Mouse (Mus musculus): ENCODE data around the gene Stk32b. TPM values are rescaled to one million over a fixed set of nuclear protein-coding genes. Genes with fewer than 3 reads are reported as not detected.
A peak's percentile ranks its signal among the peaks of the same experiment; 100 is the strongest.

Stk32b gene
- 0.44 TPM in 1 of 2 replicates, not detected in the other for polyA plus RNA-seq (2011; ENCODE audit: insufficient read length, low read depth, missing spikeins)

- H3K27ac ChIP-seq (ENCODE audit: insufficient read depth, low read length), result no peak within 1 kb of the TSS
- peak within 1 kb of the TSS; percentile 9 for H3K4me3 ChIP-seq (ENCODE audit: insufficient read depth, low read length)
- no peak for TF ChIP-seq CTCF (IDR thresholded peaks at IDR 0.05; ENCODE audit: borderline replicate concordance, insufficient read depth, low read length)
- TF ChIP-seq POLR2A (IDR thresholded peaks at IDR 0.05; ENCODE audit: low read depth, low read length), result no peak
- H3K4me1 ChIP-seq (ENCODE audit: control insufficient read depth, insufficient read depth, low read length), result no peaks in the 10 kb centered on the region
These were observed at the start of gene Stk32b for GRCm38 (mm10) chr5:37716505-37717372. TSS of gene Stk32b (minus strand) at chr5:37717171.

- TF ChIP-seq POLR2A (IDR thresholded peaks at IDR 0.05; ENCODE audit: low read depth, low read length) (no peak), CTCF (IDR thresholded peaks at IDR 0.05; ENCODE audit: borderline replicate concordance, insufficient read depth, low read length) (no peak)
- H3K27ac ChIP-seq (ENCODE audit: insufficient read depth, low read length), result no peak overlapping the region
- no peak overlapping the region for H3K4me3 ChIP-seq (ENCODE audit: insufficient read depth, low read length)
- H3K4me1 ChIP-seq (ENCODE audit: control insufficient read depth, insufficient read depth, low read length), result no peaks in the 10 kb centered on the region
These were observed 48.9 kb upstream of the Stk32b start for GRCm38 (mm10) chr5:37765851-37766250.

GRCm38 (mm10) chr5:37762046-37762445, 45.1 kb upstream of the Stk32b start:
- Histone ChIP-seq H3K27ac (ENCODE audit: insufficient read depth, low read length) (no peak overlapping the region), H3K4me3 (ENCODE audit: insufficient read depth, low read length) (no peak overlapping the region), H3K4me1 (ENCODE audit: control insufficient read depth, insufficient read depth, low read length) (no peaks in the 10 kb centered on the region)
- TF ChIP-seq CTCF (IDR thresholded peaks at IDR 0.05; ENCODE audit: borderline replicate concordance, insufficient read depth, low read length) (no peak), POLR2A (IDR thresholded peaks at IDR 0.05; ENCODE audit: low read depth, low read length) (no peak)

GRCm38 (mm10) chr5:37753366-37753765, 36.4 kb upstream of the Stk32b start:
- TF ChIP-seq CTCF (IDR thresholded peaks at IDR 0.05; ENCODE audit: borderline replicate concordance, insufficient read depth, low read length) (no peak), POLR2A (IDR thresholded peaks at IDR 0.05; ENCODE audit: low read depth, low read length) (no peak)
- Histone ChIP-seq H3K4me1 (ENCODE audit: control insufficient read depth, insufficient read depth, low read length) (no peaks in the 10 kb centered on the region), H3K4me3 (ENCODE audit: insufficient read depth, low read length) (no peak overlapping the region), H3K27ac (ENCODE audit: insufficient read depth, low read length) (no peak overlapping the region)

- Histone ChIP-seq H3K4me1 (ENCODE audit: control insufficient read depth, insufficient read depth, low read length) (no peaks in the 10 kb centered on the region), H3K27ac (ENCODE audit: insufficient read depth, low read length) (no peak overlapping the region), H3K4me3 (ENCODE audit: insufficient read depth, low read length) (no peak overlapping the region)
- TF ChIP-seq POLR2A (IDR thresholded peaks at IDR 0.05; ENCODE audit: low read depth, low read length) (no peak), CTCF (IDR thresholded peaks at IDR 0.05; ENCODE audit: borderline replicate concordance, insufficient read depth, low read length) (peak; percentile 55)
These were observed 35.3 kb upstream of the Stk32b start for GRCm38 (mm10) chr5:37752027-37752967.

GRCm38 (mm10) chr5:37743889-37744707, 27.1 kb upstream of the Stk32b start:
- no peaks in the 10 kb centered on the region for H3K4me1 ChIP-seq (ENCODE audit: control insufficient read depth, insufficient read depth, low read length)
- TF ChIP-seq POLR2A (IDR thresholded peaks at IDR 0.05; ENCODE audit: low read depth, low read length), result no peak
- TF ChIP-seq CTCF (IDR thresholded peaks at IDR 0.05; ENCODE audit: borderline replicate concordance, insufficient read depth, low read length), result no peak
- H3K27ac ChIP-seq (ENCODE audit: insufficient read depth, low read length), result no peak overlapping the region
- no peak overlapping the region for H3K4me3 ChIP-seq (ENCODE audit: insufficient read depth, low read length)

GRCm38 (mm10) chr5:37736213-37736612, 19.2 kb upstream of the Stk32b start:
- Histone ChIP-seq H3K4me1 (ENCODE audit: control insufficient read depth, insufficient read depth, low read length) (no peaks in the 10 kb centered on the region), H3K4me3 (ENCODE audit: insufficient read depth, low read length) (no peak overlapping the region), H3K27ac (ENCODE audit: insufficient read depth, low read length) (no peak overlapping the region)
- no peak for TF ChIP-seq CTCF (IDR thresholded peaks at IDR 0.05; ENCODE audit: borderline replicate concordance, insufficient read depth, low read length)
- TF ChIP-seq POLR2A (IDR thresholded peaks at IDR 0.05; ENCODE audit: low read depth, low read length), result no peak

GRCm38 (mm10) chr5:37735224-37735623, 18.3 kb upstream of the Stk32b start, which contains the start of gene Cytl1:
TSS of gene Cytl1 (plus strand) at chr5:37735519.
- H3K4me3 ChIP-seq (ENCODE audit: insufficient read depth, low read length), result no peak within 1 kb of the TSS
- TF ChIP-seq POLR2A (IDR thresholded peaks at IDR 0.05; ENCODE audit: low read depth, low read length) (no peak), CTCF (IDR thresholded peaks at IDR 0.05; ENCODE audit: borderline replicate concordance, insufficient read depth, low read length) (no peak)
- H3K4me1 ChIP-seq (ENCODE audit: control insufficient read depth, insufficient read depth, low read length), result no peaks in the 10 kb centered on the region

GRCm38 (mm10) chr5:37730781-37731180, 13.8 kb upstream of the Stk32b start:
- Histone ChIP-seq H3K4me1 (ENCODE audit: control insufficient read depth, insufficient read depth, low read length) (no peaks in the 10 kb centered on the region), H3K4me3 (ENCODE audit: insufficient read depth, low read length) (no peak overlapping the region), H3K27ac (ENCODE audit: insufficient read depth, low read length) (no peak overlapping the region)
- TF ChIP-seq POLR2A (IDR thresholded peaks at IDR 0.05; ENCODE audit: low read depth, low read length), result no peak

More at GRCm38 (mm10) chr5:37735224-37735623, 18.3 kb upstream of the Stk32b start, which contains the start of gene Cytl1:
- H3K27ac ChIP-seq (ENCODE audit: insufficient read depth, low read length), result no peak within 1 kb of the TSS
